Mouse (Mus musculus) hematopoietic stem cell, adult 5-6 weeks (primary cell): ENCODE results near the gene Ext2. TPM values are rescaled to one million over a fixed set of nuclear protein-coding genes. Genes with fewer than 3 reads are reported as not detected.

Experiments used
- ATAC-seq, 2 experiments: fragments of 125-278 bp in 1 of 2; replicated peaks in 1 of 2; 2 replicates each; pipeline ENCODE4 v1.8.0; 2016 to 2017; ENCODE audit warnings: inconsistent platforms in 2 of 2, mild to moderate bottlenecking in 2 of 2, moderate number of reproducible peaks in 2 of 2, low read depth in 1 of 2, moderate TSS enrichment in 1 of 2; ENCODE audit not compliant: low FRiP score in 2 of 2, poor library complexity in 2 of 2, severe bottlenecking in 2 of 2, insufficient read depth in 1 of 2, low TSS enrichment in 1 of 2
- total RNA-seq: library from RNA; stranded (forward); fragments of 172-1452, 232-1000 nt; gene quantifications from 2 replicates; pipeline ENCODE4 v1.2.3, GENCODE M21; 2017

Ext2 gene
- 35.6 and 41.4 TPM in 2 replicates for total RNA-seq

DNA sequence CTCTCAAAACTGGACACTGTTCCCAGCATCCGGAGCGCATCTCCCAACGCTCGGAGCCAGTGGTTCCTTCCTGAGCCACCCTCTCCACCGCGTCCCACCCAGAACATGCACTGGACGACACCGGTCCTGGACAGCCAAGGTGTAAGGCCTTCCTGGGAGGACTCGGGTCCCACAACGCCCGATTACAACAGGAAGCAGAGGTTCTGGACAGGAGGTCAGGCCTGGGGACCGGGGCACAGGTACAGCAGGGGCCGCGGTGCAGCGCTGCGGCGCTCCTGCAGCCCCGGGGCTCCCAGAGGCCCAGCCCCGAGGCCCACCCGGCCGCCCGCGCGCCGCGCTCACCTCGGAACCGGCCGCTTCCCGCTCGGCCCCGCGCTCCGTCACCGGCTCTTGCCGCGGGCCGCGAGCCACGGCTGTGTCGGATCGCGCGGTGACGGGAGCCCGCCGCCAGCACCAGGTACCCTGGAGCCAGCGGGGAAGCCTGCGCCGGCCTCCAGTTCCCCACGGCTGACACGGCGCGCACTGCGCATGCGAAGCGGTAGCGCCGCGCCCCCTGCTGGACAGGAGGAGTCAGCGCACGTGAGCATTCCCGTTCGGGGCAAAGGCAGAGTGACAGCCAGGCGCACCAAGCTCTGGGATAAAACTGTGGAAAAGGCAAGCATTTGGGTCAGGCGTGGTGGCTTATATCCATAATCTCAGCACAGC, at the start of gene Ext2:
Ext2 (minus strand) TSS at position 524 of the 705 bp plus-strand sequence.
- peak; percentile 90 to 96 for ATAC-seq

DNA sequence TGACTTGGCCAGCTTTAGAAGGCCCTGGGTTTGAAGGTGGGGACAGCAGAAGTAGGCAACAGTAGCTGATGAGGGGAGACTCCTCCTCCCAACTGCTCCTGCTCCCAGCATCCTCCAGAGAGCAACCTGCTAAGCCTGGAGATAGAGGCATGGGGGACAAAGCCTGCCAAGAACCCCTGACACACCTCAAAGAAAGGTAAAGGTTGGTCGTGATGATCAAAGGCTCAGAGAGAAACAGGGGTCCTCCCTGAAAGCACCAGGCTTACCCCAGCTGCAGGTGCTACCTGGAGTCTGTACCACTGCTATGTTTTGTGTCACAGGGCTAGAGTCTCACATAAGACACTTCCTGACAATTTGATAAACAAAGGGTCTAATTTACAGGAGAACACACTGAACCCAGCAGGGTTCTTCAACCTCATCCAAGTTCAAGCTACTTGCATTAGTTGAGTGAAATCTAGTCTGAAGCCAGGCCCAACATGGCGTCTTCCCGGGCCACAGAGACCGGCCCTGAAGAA, 49.1 kb upstream of the Ext2 start:
- ATAC-seq, result no peak

DNA sequence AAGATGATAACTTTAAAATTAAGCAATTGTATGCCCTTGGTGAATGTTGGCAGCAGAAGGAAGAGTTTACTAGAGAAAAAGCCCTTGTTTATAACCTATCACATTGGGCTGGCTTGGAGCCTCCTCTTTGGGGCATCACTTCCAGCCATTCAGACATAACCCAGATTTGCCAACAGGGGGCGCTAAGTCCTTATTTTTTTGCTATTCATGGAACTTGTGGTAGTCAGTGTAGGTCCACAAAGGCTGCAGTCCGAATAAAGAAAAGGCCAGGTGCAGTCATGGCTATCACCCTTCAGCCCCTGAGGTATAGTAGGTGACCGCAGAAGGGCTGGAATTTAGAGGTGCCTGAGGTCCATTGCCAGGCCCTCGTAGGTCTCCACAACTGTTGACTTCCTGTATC, 48.5 kb upstream of the Ext2 start:
- peak; percentile 50 to 54; a peak in 2 of 4 replicates for ATAC-seq

DNA sequence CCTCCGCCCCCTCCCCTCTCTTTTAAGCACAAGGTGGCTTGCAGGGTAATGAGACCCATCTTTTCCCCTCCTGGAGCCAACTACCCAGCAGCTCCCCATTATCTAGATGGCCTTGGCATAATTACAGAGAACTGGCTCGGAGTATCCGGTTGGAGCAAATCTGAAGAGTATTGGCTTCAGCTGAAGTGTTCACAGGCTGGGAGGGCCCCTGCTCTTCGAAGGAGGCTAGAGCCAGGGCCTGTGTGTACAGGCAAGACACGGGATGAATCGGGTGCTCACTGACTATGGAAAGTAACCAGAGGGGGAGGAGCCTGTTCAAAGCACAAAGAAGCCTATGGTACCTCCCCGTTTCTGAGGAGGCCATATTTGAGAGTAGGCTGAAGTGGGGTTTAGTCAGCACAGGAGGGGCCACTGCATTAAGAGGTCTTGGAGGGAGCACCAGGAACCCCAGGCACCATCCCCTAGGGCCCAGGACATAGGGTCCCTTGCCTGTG, 46.8 kb upstream of the Ext2 start, which contains the start of gene Accsl:
Accsl (minus strand) TSS at position 51 of the 494 bp plus-strand sequence.
- no peak for ATAC-seq

DNA sequence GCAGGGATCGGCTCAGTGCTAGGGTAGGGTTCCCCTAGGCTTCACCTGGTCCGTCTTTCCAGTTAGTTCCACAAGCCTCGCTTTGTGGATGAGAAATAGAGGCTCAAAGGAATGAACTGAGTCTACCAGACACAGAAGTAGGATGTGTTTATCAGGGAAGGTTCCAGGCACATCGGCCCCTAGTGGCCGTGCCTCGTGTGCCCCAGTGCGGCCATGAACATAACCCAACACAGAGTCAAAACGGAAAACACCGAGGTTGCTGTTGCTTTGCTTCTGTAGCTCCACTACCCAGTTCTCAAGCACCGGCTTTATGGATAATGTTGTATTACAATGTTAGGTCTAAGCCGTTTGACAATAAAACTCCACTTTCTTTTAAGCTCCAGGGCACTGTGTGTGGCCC, 46.2 kb upstream of the Ext2 start:
- no peak for ATAC-seq

DNA sequence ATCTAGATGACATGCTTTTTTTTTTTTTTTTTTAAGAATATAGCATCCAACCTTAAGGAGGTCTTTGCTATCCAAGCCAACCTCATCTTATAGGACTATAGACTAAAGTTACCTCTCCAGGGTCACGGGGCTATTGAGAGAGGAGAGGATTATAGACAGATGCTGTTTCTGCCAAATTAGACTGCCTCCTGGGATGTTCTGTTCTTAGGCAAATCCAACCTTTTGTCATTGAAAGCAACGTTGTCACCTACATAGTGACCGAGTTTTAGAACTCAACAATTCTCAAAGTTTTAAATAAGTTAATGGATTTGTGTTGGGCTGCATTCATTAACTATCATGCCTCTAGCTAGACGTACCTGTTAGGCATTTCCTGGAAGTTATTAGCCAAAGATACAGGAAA, 40.9 kb upstream of the Ext2 start:
- no peak for ATAC-seq

DNA sequence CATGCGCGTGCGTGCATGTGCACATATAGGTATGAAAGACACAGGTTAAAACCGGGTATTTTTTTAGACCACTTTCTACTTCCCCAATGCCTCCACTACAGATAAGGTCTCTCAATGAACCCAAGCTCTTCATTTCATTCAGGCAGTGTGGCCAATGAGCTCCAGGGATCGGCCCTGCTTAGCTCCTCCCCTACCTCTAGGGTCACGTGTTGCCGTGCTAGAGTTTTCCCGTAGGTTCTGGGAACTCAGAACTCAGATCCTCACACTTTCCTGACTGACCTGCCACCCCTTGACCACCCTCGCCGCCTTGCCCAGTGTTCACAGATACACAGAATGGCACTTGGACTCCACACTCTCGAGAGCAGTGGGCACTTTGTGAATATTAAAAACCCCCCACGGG, 36.5 kb upstream of the Ext2 start:
- ATAC-seq, result no peak

DNA sequence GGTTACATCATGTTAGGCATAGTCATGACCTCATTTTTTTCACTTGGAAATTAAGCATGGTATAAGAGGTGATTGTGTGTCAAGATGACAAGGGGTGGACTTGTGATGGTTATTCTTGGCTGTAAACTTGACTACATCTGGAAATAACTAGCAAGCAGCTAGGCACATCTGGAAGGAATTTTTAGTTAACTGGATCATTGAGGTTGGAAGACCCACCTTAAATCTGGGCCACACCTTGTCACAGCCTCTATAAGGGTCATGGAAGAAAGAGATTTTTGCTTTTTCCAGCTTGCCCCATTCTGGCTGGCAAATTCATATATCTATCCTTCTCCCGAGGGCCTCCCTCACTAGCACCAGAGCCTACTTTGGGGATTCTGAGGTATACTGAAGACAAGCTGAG, 28.9 kb upstream of the Ext2 start:
- no peak for ATAC-seq

DNA sequence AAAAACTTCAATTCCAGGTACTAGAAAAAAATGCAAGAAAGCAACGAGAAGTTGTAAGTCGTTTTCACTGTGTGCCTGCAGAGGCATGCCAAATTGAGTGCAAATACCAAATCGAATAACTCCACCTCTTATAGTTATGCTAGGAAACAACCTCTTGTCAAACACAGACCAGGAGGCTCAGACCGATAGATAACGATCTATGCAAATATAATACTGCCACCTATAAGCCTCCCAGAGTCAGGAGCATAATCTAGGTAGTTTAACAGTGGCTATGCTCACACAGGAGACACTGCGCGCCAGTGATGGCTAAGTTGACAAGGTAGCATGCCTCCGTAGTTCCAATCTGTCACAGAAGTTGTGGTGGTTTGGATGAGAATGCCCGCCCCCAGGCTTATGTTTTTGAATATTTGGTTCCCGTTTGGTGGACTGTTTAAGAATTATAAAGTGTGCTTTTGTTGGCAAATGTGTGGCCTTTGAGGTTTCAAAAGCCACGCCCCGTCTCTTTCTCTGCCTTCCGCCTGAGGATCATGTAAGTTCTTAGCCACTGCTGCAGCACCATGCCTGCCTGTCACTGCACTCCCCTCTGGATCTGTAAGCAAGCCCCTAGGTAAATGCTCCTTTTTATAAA, 28.1 kb upstream of the Ext2 start:
- peak; percentile 65 to 66 for ATAC-seq

DNA sequence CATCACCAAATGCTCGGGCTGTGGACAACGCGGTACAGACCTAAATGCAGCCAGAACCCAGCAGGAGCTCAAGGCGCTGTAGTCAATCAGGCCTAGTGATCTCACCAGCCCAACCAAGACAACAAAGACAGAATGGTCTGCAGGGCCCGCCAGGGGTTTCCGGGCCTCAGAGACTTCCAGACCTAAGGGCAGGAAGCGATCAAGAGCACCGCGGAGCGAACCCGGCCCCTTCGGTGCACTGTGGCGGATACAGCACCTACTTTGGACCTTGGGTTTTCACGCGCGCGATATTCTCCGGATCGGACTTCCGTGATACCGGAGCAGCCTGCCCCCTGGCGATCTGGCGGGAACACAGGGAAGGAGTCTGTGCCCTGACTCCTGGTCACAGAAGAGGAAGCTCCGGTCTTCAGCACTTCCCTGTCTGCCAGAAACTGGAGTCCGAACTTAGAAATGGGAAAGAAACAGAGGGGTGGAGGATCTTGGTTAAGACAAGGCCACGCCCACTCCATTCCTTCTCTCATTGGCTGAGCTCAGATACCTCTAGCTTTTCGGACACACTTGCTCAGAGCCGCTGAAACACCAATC, 27.2 kb upstream of the Ext2 start, which contains the start of gene Accs:
Accs (minus strand) TSS at position 439 of the 585 bp plus-strand sequence.
- peak; percentile 78 to 79 for ATAC-seq

DNA sequence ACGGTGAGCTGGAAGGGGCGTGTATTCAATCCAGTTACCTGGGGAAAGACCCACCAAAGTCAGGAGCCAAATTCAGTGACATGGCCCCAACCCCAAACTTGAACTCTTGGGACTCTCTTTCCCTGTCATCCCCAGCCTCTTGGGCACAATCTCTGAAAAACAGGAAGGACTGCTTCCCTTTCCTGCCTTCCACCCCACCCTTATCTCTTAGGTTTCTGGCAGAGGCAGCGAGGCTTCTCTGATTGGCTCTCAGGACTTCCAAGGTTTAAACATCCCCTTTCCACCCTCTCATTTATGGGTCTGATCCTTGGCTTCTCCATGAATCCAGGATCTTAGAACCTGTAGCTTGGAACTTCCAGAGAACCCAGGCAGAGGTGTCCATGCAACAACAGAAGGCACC, 19.0 kb upstream of the Ext2 start:
- ATAC-seq, result no peak

DNA sequence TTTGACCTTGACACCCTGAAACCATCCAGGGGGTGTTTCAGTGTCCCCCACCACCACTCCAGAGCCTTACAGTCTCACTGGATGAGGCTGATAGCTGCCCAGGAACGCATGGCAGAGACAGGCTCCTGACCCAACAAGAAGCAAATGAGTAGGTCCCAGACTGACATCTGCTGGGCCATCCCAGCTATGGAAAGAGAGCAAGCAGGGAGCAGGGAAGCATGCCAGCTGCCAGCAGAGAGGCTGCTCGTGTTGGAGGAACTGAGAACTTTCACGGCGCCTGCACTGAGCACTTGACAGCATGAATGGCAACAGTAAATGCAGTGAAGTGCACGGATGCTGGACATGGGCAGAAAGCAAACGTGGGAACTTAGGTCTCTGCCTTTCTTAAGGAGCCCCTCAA, 17.7 kb upstream of the Ext2 start:
- ATAC-seq, result no peak

DNA sequence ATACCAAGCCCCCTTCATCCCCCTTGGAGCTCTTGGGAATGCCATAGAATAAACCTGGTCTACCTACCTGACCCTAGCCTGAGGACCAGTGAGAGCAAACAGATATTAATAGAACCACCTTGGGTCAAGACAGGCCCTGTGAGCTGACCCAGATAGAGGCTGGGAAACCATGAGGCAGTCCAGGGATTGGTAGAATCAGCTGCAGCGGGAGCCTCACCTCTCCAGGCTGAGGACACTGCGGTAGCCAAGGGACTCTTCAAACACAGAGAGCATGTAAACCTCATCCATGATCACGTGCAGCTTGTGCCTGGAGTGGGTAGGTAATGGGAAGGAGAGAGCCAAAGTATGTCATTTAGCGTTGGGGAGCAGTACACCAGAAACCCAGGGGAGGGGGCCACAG, 16.6 kb upstream of the Ext2 start:
- ATAC-seq, result no peak

DNA sequence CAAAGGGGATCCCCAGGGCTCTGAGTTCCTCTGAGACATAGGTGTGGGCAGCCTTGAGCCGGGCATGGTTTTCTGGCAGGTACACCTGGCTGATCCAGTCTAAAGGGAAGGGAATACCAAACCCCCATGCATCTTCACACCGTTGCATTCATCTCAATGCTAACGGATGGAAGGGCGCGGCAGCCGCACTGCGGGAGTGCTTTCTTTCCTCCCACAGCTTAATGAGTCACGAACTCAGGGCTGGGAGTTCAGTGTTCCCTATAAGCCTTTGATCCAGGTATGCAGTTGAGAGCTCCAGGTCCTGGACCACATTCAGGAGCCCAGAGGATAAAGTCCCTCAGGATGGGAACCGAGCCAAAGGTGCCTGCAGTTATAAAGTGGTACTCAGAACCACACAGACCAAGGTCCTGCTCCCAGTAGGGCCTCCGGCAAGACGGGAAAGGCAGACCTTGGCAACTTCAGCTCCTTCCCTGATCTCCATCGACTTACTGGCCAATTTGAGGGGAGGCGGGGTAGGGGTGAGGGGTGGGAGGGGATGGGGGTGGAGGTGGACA, 13.9 kb upstream of the Ext2 start:
- no peak for ATAC-seq

DNA sequence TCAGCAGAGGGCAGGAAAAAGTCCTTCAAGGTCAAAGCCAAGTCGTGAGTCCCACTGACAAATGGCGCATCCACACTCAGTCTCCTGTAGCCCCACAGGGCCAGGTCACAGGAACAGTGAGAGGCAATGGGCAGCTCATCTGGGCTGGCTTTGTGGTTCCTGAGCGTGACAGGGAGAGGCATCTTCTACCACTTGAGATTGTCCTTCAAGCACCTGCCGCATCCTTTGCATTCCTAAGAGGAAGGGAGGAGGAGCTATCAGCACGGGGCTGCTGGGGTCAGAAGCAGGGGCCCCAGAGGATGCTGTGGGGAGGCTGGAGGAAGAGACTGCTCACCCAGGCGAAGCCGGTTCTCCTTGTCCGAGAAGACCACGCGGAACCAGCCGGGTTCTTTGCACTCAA, 13.2 kb upstream of the Ext2 start:
- ATAC-seq, result no peak

DNA sequence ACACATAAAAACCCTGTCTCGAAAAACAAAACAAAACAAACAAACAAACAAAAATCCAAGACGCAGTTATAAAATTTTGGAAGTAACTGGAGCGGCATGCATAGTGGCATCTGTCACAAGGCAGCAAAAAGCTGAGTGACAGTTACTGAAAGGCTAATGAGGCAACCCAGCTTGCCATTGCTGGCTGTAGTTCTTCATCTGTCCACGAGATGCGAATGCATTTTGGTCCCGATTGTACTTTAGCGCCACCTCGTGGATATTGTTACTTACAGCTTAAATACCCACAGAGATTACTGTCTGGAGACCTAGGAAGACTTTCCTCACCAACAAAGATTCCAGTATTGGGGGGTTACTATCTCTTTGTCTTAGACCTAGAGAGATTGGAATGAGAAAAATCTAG, 1.2 kb upstream of the Ext2 start:
- ATAC-seq, result peak; percentile 86 to 91

DNA sequence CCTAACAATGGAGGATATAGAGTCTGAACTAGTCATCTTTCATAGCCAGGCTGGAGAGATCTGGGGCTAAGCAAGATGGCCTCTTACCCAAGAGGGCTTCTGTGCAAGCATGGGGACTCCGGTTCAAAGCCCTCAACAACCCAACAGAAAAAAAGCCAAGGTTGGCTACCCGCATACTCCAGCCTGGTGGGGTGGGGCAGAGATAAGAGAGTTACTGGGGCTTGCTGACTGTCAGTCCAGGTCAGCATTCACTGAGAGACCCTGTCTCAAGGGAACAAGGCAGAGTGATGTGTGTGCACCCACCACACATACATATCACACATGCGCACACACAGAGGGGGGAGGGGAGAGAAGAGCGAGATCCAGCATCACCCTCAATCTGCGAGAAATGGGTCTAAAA, 4.6 kb downstream of the Ext2 start:
- ATAC-seq, result no peak

DNA sequence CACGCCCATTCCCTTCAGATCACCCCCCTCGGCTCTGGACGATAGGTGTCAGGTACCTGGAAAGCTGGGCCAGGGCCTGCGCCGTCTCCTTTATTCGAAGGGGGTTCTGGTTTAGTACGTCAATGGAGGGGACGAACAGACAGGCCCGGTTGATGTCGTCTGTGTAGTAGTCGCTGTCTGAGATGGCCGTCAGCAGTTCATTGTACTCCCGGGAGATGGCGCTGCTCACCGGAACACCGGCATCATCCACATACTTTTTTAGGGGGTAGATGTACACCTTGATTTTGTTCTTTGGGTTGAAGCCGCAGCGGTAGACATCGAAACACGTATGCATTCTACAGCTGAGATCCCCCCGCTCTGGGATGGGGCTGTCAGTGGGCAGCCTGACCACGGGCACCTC, 9.0 kb downstream of the Ext2 start:
- no peak for ATAC-seq
